Mouse (Mus musculus): Measurements from ENCODE around the gene Jmjd8.
A peak's percentile ranks its signal among the peaks of the same experiment; 100 is the strongest.

DNA sequence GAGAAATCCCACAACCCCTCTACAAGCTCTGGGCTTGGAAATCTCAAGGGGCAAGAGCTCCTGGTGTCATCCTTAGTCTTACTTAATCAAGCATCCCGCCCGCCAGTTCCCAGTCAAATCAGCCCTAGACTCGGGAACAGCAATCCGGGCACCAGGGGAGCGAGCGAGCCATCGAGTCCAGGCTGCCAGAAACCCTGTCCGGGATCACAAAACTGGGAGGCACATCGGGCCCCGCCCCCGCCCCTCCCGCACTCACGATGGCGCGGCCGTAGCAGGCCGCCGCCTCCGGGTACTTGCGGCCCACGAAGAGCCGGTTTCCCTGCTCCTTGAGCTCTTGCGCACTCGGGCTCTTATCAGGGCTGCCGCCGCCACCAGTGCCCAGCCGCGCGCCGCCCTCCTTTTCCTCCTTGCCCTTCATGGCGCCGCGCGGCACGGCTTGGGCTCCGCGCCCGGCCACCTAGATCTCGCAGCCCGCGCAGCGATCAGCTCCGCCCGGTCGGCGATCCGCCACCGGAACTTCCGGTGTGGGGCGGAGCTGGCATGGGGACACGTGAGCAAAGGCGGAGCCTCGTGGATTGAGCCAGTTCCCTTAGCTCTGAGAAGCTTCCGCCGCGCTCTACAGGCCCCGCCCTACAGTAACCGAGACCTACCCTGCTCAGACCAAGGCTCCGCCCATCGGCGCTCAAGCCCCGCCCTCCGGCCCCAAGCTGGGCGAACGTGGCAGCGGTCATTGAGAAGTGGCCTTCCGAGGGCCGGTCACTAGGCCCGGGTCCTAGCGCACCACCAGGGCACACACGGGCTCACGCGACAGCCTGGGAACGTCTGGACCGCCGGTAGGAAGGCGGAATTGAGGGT lies 4.0 kb downstream of the Jmjd8 start:
- 0 out of 2 replicates have a peak, but pooled peaks have one; percentile 2 for TF ChIP-seq CTCF (IDR thresholded peaks at IDR 0.05; ENCODE audit: low read depth, low read length)
- TF ChIP-seq POLR2A (IDR thresholded peaks at IDR 0.05; ENCODE audit: extremely low read depth, insufficient read depth, low read length): peak; percentile 66
